Mouse (Mus musculus) neural tube, embryonic 12.5 days (tissue): ENCODE data around the gene Nrp2. TPM values are rescaled to one million over a fixed set of nuclear protein-coding genes. Genes with fewer than 3 reads are reported as not detected.
A peak's percentile ranks its signal among the peaks of the same experiment; 100 is the strongest.

Source experiments
- ATAC-seq: fragments of 200-750 bp; cut with Nextera tagmentation; 2 replicates; pipeline ENCODE4 v1.8.0; 2017; ENCODE audit warnings: low read depth, mild to moderate bottlenecking, moderate TSS enrichment, moderate library complexity; ENCODE audit not compliant: low FRiP score
- H3K27ac ChIP-seq: fragments of 300-500 bp; sonication (generic); 2 replicates; pipeline ENCODE4 v1.5.1; 2016
- H3K27me3 ChIP-seq: fragments of 300-500 bp; sonication (generic); replicated peaks from 2 replicates; pipeline ENCODE4 v1.6.1; 2016; ENCODE audit warnings: mild to moderate bottlenecking
- H3K36me3 ChIP-seq: fragments of 300-500 bp; sonication (generic); 2 replicates; pipeline ENCODE4 v1.6.1; 2016; ENCODE audit warnings: mild to moderate bottlenecking
- H3K4me1 ChIP-seq: fragments of 300-500 bp; sonication (generic); 2 replicates; pipeline ENCODE4 v1.6.1; 2016
- H3K4me2 ChIP-seq: fragments of 300-500 bp; sonication (generic); replicated peaks from 2 replicates; pipeline ENCODE4 v1.6.1; 2016; ENCODE audit warnings: mild to moderate bottlenecking
- H3K4me3 ChIP-seq: fragments of 300-500 bp; sonication (generic); 2 replicates; pipeline ENCODE4 v1.5.1; 2016
- H3K9ac ChIP-seq: fragments of 300-500 bp; sonication (generic); 2 replicates; pipeline ENCODE4 v1.6.1; 2016; ENCODE audit warnings: mild to moderate bottlenecking
- H3K9me3 ChIP-seq: fragments of 300-500 bp; sonication (generic); 2 replicates; pipeline ENCODE4 v1.6.1; 2016; ENCODE audit warnings: mild to moderate bottlenecking
- WGBS: fragments of 180-500 bp; shearing (Covaris S2); methylation state at CpG from one replicate; pipeline ENCODE4 v1.1.7; 2016; 5-methylcytosine and 5-hydroxymethylcytosine counted together
- polyA plus RNA-seq: library from polyadenylated mRNA; unstranded; fragments of >200 nt; fragmentation: Nextera tagmentation; extraction: Ambion mirVana; gene quantifications from 2 replicates; pipeline ENCODE4 v1.2.1, GENCODE M21; 2016

Nrp2 gene
- polyA plus RNA-seq, 1 experiment from 2014 or later: 44.6 TPM

DNA sequence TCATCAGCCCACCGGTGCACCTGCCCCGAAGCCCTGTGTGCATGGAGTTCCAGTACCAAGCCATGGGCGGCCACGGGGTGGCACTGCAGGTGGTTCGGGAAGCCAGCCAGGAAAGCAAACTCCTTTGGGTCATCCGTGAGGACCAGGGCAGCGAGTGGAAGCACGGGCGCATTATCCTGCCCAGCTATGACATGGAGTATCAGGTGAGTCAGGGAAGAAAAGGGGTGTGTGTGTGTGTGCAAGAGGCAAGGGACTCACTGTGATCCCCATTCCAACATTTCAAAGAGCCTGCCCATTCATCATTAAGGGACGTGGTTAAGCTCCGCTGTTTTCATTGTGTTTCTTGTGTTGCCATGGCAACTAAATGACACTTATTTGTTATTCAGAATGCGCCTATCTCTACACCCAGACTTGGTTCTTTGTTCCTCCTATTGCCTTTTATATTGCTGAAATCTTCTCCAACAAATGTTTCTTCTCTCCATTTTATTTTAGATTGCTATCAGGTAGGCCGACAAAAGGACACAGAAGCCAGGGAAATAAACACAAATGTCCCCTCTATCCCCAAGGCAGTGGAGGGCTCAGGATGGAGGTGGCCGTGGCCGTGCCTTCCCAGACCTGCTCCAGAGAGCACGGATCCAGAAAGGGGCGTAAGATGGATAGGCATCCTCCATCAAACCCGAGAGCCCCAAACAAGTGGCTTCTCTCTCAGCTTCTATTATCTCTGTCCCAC is 80.4 kb downstream of the Nrp2 start:
- no peak overlapping the region for H3K27ac ChIP-seq
- peaks cover 3% of the 10 kb centered on the region; the same call in 1 of the 2 replicates for H3K27me3 ChIP-seq
- H3K4me3 ChIP-seq: no peak overlapping the region
- H3K36me3 ChIP-seq: peaks cover 16% of the 10 kb centered on the region; the same call in 1 of the 2 replicates
- whole genome bisulfite sequencing: 61% methylated on average over 18 of the region's 18 CpGs
- H3K9me3 ChIP-seq: no peaks in the 10 kb centered on the region
- no peak overlapping the region for H3K9ac ChIP-seq
- H3K4me2 ChIP-seq: no peak overlapping the region
- no peak for ATAC-seq
- H3K4me1 ChIP-seq: peaks cover 23% of the 10 kb centered on the region

DNA sequence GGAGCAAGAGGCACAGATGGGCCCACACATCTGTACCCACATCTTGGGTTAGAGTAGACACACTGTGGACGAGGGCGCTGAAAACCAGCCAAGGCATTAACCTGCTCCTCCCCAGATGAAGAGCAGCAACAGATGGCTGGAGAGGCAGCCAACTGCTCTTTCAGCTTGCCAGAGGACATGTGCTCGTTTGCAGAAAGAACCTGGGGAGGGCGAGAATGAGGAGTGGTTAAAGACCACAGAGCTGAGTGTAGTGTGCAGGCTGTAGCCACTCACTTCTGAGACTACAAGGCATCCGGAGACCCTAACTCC is 81.0 kb downstream of the Nrp2 start:
- Histone ChIP-seq H3K36me3 (peaks cover 12% of the 10 kb centered on the region; the same call in 1 of the 2 replicates), H3K27ac (no peak overlapping the region)
- 57% methylated on average over 5 of the region's 5 CpGs for WGBS

DNA sequence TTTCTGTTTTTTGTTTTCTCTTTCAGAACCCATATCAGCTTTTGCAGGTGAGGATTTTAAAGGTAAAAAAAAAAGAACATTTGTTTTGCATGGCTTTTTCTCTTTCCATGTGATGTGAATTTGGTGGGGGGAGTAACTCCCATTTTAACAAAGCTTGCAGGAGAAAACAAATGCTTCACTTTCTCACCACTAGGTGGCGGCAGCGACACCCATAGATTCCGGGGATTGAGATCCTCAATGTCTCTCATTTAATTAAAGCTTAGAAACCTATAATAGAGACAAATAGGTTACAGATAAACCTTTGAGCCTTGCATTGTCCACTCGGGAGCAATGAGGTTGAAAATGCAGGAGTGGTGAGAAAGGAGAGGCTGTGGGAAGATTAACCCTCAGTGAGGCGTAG is 83.2 kb downstream of the Nrp2 start:
- Histone ChIP-seq H3K27ac (no peak overlapping the region), H3K9ac (no peak overlapping the region), H3K36me3 (peaks cover 12% of the 10 kb centered on the region; the same call in 1 of the 2 replicates), H3K4me2 (no peak overlapping the region), H3K9me3 (no peaks in the 10 kb centered on the region), H3K27me3 (peaks cover 3% of the 10 kb centered on the region; the same call in 1 of the 2 replicates), H3K4me1 (peaks cover 10% of the 10 kb centered on the region), H3K4me3 (no peak overlapping the region)
- ATAC-seq: no peak
- WGBS: 22% methylated on average over 5 of the region's 5 CpGs

More for the DNA sequence above, 81.0 kb downstream of the Nrp2 start:
- Histone ChIP-seq H3K4me2 (no peak overlapping the region), H3K9me3 (no peaks in the 10 kb centered on the region), H3K4me1 (peaks cover 23% of the 10 kb centered on the region), H3K9ac (no peak overlapping the region), H3K27me3 (peaks cover 3% of the 10 kb centered on the region; the same call in 1 of the 2 replicates), H3K4me3 (no peak overlapping the region)
- ATAC-seq: no peak

DNA sequence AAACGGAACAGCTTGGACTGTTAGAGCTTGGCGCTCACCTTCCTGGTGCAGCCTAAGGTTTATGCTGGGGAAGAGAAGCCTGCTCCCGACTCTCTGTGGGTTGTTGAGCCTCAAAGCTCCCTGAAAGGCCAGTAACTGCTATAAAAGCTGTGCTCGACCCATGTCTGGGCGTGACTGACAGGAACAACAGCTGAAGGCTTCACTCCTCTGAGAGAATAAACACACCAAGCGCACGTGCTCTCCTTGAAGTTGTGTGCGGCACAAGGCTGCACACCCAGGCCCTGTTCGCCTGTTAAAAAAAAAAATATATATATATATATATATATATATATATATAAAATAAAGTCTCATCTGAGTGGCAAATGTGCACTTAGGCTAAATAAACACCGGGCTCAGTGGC is 84.5 kb downstream of the Nrp2 start:
- H3K4me1 ChIP-seq: peaks cover 10% of the 10 kb centered on the region
- peaks cover 12% of the 10 kb centered on the region; the same call in 1 of the 2 replicates for H3K36me3 ChIP-seq
- 81% methylated on average over 10 of the region's 10 CpGs for WGBS
- H3K4me2 ChIP-seq: no peak overlapping the region
- no peaks in the 10 kb centered on the region for H3K9me3 ChIP-seq
- H3K4me3 ChIP-seq: no peak overlapping the region
- H3K9ac ChIP-seq: no peak overlapping the region
- H3K27ac ChIP-seq: no peak overlapping the region
- ATAC-seq: no peak
- 0 out of 2 replicates have a peak, but pooled peaks cover 3% of the 10 kb centered on the region for H3K27me3 ChIP-seq

DNA sequence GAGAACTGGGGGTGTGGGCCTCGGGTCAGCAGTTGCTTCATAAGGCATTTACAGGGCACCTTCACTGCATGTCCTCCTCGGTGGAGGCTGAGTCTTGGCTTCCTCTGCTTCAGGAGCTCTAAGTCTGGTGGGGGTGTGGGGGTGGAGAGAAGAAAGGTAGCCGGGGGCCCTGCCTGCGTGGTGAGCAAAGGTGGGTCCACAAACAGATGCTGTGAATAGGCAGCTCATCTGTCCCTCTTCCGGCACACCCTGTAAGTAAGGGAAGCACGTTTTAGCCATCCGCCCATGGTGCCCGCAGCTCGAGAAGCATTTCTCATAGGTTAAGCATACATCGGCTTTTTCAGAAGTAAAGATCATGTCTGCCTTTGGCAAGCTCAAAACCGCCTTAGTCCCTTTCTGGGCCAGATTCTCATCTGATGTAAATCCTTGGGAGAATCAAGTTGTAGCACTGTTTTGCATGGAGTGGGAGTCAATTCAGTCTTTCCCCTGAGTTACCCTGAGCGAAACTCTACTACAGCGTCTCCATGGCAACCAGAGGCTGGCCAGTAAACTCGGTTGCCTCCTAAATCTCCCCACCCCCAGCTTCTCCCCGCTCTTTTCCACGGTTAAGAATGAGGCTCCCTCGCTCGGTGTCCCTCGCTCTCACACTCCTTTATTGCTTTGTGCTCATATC is 91.3 kb downstream of the Nrp2 start:
- H3K4me2 ChIP-seq: peak overlapping the region; percentile 21
- WGBS: 20% methylated on average over 19 of the region's 19 CpGs

DNA sequence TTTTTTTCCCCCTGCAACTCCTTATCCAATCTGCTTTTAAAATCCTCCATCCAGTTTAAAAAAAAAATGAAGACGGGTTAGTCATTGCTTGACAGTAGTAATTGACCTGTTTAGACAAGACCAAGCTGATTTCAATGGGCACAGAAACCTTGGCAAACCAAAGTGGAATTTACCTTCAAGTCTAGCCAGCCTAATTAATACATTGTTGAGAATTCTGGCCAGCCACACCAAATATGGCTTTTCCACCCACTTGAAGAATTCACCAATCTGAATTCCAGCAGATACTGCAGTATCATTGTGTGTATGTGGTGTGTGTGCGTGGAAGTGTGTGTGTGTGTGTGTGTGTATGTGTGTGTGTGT is 91.8 kb downstream of the Nrp2 start:
- H3K9ac ChIP-seq: no peak overlapping the region
- peak overlapping the region; percentile 21 for H3K4me2 ChIP-seq
- no peak for ATAC-seq
- H3K4me3 ChIP-seq: no peak overlapping the region
- H3K9me3 ChIP-seq: no peaks in the 10 kb centered on the region
- H3K36me3 ChIP-seq: no peaks in the 10 kb centered on the region
- no peaks in the 10 kb centered on the region for H3K27me3 ChIP-seq
- peaks cover 14% of the 10 kb centered on the region for H3K4me1 ChIP-seq
- H3K27ac ChIP-seq: no peak overlapping the region
- WGBS: 51% methylated on average over 2 of the region's 2 CpGs

More for the DNA sequence above, 91.3 kb downstream of the Nrp2 start:
- ATAC-seq: peak; percentile 76
- Histone ChIP-seq H3K4me1 (peaks cover 14% of the 10 kb centered on the region), H3K36me3 (no peaks in the 10 kb centered on the region), H3K4me3 (no peak overlapping the region), H3K9me3 (no peaks in the 10 kb centered on the region), H3K27me3 (no peaks in the 10 kb centered on the region), H3K9ac (no peak overlapping the region), H3K27ac (no peak overlapping the region; the same call in 1 of the 2 replicates)

DNA sequence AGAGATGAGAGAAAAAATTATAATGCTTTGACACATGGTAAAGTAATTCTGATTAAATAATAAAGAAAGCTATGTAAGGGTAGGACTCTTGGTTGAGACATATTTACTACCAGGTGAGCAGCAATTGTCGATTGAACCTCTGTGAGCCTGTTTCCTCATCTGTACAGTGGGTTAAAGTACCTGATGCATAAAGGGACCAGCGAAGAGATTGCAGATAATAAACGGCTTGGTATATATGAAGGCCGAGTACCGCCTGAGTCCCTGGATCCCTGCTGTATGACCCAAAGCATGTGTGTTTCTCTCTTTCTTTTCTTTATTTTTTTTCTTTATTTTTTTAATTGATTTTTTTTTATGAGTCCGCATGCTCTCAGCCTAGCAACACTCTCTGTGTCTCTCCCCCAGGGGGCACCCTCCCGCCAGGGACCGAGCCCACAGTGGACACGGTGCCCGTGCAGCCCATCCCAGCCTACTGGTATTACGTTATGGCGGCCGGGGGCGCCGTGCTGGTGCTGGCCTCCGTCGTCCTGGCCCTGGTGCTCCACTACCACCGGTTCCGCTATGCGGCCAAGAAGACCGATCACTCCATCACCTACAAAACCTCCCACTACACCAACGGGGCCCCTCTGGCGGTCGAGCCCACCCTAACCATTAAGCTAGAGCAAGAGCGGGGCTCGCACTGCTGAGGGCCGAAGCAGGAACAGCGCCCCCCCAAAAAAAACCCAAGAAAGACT is 92.4 kb downstream of the Nrp2 start:
- H3K9ac ChIP-seq: no peak overlapping the region
- ATAC-seq: peak; percentile 69
- H3K27me3 ChIP-seq: no peaks in the 10 kb centered on the region
- H3K4me3 ChIP-seq: no peak overlapping the region
- no peaks in the 10 kb centered on the region for H3K9me3 ChIP-seq
- no peaks in the 10 kb centered on the region for H3K36me3 ChIP-seq
- 21% methylated on average over 28 of the region's 28 CpGs for WGBS
- peak overlapping the region; percentile 48 for H3K4me2 ChIP-seq
- H3K27ac ChIP-seq: no peak overlapping the region
- peaks cover 14% of the 10 kb centered on the region for H3K4me1 ChIP-seq

DNA sequence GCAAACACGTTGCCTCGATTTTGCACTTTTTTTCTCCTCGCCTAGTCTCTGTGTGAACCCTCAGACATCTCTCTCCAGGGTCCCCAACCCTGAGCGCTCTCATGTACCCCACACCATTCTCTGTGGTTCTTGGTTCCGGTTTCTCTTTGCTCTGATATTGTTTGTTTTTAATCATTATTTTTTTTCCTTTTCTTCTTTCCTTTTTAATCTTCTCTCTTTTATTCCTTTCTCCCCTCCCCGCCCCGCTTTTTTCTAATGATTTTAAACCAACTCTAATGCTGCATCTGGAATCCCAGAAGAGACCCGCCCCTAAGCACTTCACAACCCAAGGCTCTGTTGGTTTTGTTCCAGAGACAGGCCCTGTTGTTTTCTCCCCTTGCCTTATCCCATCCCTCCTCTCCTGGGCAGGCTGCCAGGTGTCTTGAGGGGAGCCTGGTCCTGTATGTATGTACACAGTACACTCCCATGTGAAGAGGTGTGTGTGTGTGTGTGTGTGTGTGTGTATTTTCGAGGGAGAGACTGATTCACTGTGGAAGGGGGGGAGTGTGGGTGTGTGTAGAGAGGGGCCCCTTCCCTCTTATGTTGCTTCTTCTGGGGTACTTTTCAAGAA is 93.1 kb downstream of the Nrp2 start:
- Histone ChIP-seq H3K9ac (no peak overlapping the region), H3K36me3 (no peaks in the 10 kb centered on the region), H3K27me3 (no peaks in the 10 kb centered on the region), H3K9me3 (no peaks in the 10 kb centered on the region), H3K27ac (no peak overlapping the region), H3K4me1 (peaks cover 14% of the 10 kb centered on the region), H3K4me2 (peak overlapping the region; percentile 48), H3K4me3 (no peak overlapping the region)
- ATAC-seq: peak; percentile 54
- 65% methylated on average over 9 of the region's 9 CpGs for WGBS

DNA sequence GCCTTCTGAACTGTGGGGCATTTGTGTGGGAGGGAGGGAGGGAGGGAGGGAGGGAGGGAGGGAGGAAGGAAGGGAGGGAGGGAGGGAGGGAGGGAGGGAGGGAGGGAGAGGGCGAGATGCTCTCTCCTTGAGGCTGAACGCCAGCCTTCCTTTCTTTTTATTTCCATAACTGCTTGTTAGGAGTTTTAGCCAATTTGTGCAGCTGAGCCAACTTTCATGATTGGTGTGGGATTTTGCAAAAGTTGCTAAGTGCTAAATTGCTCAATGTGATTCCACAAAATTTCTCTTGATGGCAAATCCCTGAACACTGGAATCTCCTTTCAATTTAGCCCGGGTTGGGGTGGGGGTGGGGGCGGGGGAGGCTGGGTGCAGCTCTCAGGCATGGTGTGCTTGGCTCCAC is 96.3 kb downstream of the Nrp2 start:
- Histone ChIP-seq H3K4me2 (no peak overlapping the region), H3K27ac (no peak overlapping the region), H3K4me1 (peaks cover 10% of the 10 kb centered on the region), H3K4me3 (no peak overlapping the region), H3K9me3 (no peaks in the 10 kb centered on the region), H3K27me3 (no peaks in the 10 kb centered on the region), H3K9ac (no peak overlapping the region), H3K36me3 (peaks cover 3% of the 10 kb centered on the region; the same call in 1 of the 2 replicates)
- 67% methylated on average over 3 of the region's 4 CpGs for WGBS
- ATAC-seq: no peak

DNA sequence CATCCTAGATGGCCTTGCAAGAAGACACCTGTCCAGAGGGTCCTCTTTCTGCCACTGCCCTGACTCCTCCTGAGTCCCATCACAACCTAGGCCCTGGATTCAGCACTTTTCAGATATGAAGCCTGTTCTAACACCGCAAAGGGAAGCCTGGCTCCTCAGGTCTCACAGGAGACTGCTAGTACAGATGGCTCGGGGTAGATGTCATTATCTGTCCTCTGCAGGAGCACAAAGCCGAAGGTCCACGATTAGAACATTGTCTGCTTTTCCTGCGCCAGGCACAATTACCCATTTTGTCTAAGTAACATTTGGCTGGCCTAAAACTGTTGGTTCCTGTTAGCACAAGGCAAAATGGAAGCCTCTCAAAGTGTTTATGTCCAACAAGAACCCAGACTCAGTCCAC is 97.3 kb downstream of the Nrp2 start:
- no peak overlapping the region for H3K9ac ChIP-seq
- no peaks in the 10 kb centered on the region for H3K9me3 ChIP-seq
- peaks cover 3% of the 10 kb centered on the region; the same call in 1 of the 2 replicates for H3K36me3 ChIP-seq
- H3K4me2 ChIP-seq: no peak overlapping the region
- 90% methylated on average over 5 of the region's 5 CpGs for WGBS
- no peaks in the 10 kb centered on the region for H3K27me3 ChIP-seq
- no peak for ATAC-seq
- H3K4me1 ChIP-seq: 0 out of 2 replicates have a peak, but pooled peaks cover 4% of the 10 kb centered on the region
- no peak overlapping the region for H3K4me3 ChIP-seq
- H3K27ac ChIP-seq: no peak overlapping the region

DNA sequence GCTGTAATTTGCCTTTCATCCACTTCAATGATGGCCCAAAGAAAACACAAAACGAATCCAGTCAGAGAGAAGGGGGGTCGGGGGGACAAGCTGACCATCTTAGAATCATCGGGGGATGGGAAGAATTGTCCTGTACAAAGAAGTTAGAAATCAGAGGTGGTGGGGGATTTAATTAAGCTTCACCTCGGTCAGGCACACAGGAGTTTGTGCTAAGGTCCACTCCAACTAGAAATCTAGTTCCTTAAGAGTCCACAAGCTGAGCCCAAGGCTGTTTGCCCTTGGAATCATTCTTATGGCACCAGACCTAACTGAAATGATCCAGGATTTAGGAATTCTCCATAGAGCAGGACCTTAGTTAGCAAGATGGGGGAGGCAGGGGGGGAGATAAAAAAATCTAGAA is 98.3 kb downstream of the Nrp2 start:
- Histone ChIP-seq H3K4me2 (no peak overlapping the region), H3K36me3 (peaks cover 3% of the 10 kb centered on the region; the same call in 1 of the 2 replicates), H3K27ac (no peak overlapping the region), H3K4me3 (no peak overlapping the region), H3K27me3 (no peaks in the 10 kb centered on the region), H3K9me3 (no peaks in the 10 kb centered on the region), H3K9ac (no peak overlapping the region), H3K4me1 (0 out of 2 replicates have a peak, but pooled peaks cover 1% of the 10 kb centered on the region)
- WGBS: 57% methylated on average over 4 of the region's 4 CpGs
- no peak for ATAC-seq

DNA sequence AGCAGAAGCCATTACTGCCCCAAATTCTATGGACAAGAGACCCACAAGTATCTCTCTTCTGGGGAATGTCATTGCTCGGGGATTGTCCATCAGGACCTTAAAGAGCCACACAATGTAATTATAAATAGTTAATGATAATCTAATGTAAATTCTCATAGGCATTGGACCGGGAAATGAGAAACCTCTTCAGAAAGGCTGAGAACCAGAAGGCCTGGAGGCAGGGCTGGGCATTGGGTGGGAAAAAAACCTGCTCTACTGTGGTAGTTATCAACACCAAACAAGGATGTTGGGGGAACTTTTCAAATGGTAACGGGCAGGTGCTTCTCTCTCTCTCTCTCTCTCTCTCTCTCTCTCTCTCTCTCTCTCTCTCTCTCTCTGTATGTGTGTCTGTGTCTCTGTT is 98.8 kb downstream of the Nrp2 start:
- Histone ChIP-seq H3K4me2 (no peak overlapping the region), H3K4me3 (no peak overlapping the region), H3K27me3 (no peaks in the 10 kb centered on the region), H3K27ac (no peak overlapping the region), H3K9ac (no peak overlapping the region), H3K9me3 (no peaks in the 10 kb centered on the region), H3K36me3 (peaks cover 3% of the 10 kb centered on the region; the same call in 1 of the 2 replicates), H3K4me1 (no peaks in the 10 kb centered on the region)
- ATAC-seq: no peak
- 80% methylated on average over 3 of the region's 3 CpGs for WGBS
